Mouse (Mus musculus) lung, embryonic 14.5 days (tissue): ENCODE data around the gene Mrpl12. TPM values are rescaled to one million over a fixed set of nuclear protein-coding genes. Genes with fewer than 3 reads are reported as not detected.

Source experiments
- ATAC-seq: fragments of 200-750 bp; cut with Nextera tagmentation; 2 replicates; pipeline ENCODE4 v1.8.0; 2017; ENCODE audit warnings: mild to moderate bottlenecking, moderate TSS enrichment, moderate library complexity; ENCODE audit not compliant: insufficient read depth
- DNase-seq: peaks from one replicate; pipeline ENCODE4 v3.0.0-alpha.2; 2015
- H3K27ac ChIP-seq: fragments of 300-500 bp; sonication (generic); 2 replicates; pipeline ENCODE4 v1.5.1; 2014; ENCODE audit warnings: low read depth, mild to moderate bottlenecking, moderate library complexity
- H3K27me3 ChIP-seq: fragments of 300-500 bp; sonication (generic); 2 replicates; pipeline ENCODE4 v1.6.1; 2014; ENCODE audit warnings: low read length, control low read depth; ENCODE audit not compliant: insufficient read depth
- H3K36me3 ChIP-seq: fragments of 300-500 bp; sonication (generic); 2 replicates; pipeline ENCODE4 v1.6.1; 2014; ENCODE audit warnings: control low read depth; ENCODE audit not compliant: insufficient read depth
- H3K4me1 ChIP-seq: fragments of 300-500 bp; sonication (generic); 2 replicates; pipeline ENCODE4 v1.6.1; 2014; ENCODE audit warnings: antibody characterized with exemption, control low read depth; ENCODE audit not compliant: insufficient read depth
- H3K4me2 ChIP-seq: fragments of 300-500 bp; sonication (generic); 2 replicates; pipeline ENCODE4 v1.6.1; 2014; ENCODE audit warnings: mild to moderate bottlenecking
- H3K4me3 ChIP-seq: fragments of 300-500 bp; sonication (generic); 2 replicates; pipeline ENCODE4 v1.5.1; 2014; ENCODE audit warnings: low read depth, low read length
- H3K9ac ChIP-seq: fragments of 300-500 bp; sonication (generic); 2 replicates; pipeline ENCODE4 v1.6.1; 2014
- H3K9me3 ChIP-seq: fragments of 300-500 bp; sonication (generic); 2 replicates; pipeline ENCODE4 v1.6.1; 2016; ENCODE audit warnings: low read depth, low read length, control low read depth
- CTCF ChIP-seq: IDR thresholded peaks from 2 replicates; pipeline ENCODE4 v1.5.1; 2016; ENCODE audit warnings: antibody characterized with exemption, low read depth
- WGBS: fragments of 180-500 bp; shearing (Covaris S2); extraction: QIAGEN DNeasy Blood & Tissue Kit; methylation state at CpG from one replicate; pipeline ENCODE4 v1.1.7; 2014; 5-methylcytosine and 5-hydroxymethylcytosine counted together
- polyA plus RNA-seq: library from polyadenylated mRNA; unstranded; fragments of >200 nt; fragmentation: Nextera tagmentation; extraction: Ambion mirVana; gene quantifications from 2 replicates; pipeline ENCODE4 v1.2.1, GENCODE M21; 2014

Mrpl12 gene
- polyA plus RNA-seq, 1 experiment from 2014 or later = 162 TPM

GRCm38 (mm10) chr11:120538485-120538884, 54.1 kb downstream of the Mrpl12 start:
- ATAC-seq (no peak), DNase-seq (no peak)
- 60% methylated on average over 3 of the region's 3 CpGs for WGBS
- peaks cover 2% of the 10 kb centered on the region; the same call in 1 of the 2 replicates for H3K27me3 ChIP-seq
- peaks cover 6% of the 10 kb centered on the region for H3K4me1 ChIP-seq
- no peak for TF ChIP-seq CTCF
- peak overlapping the region; percentile 60 for H3K27ac ChIP-seq
- H3K9ac ChIP-seq = 0 out of 2 replicates have a peak overlapping the region, but pooled peaks have one; percentile 13
- no peaks in the 10 kb centered on the region for H3K9me3 ChIP-seq
- H3K4me3 ChIP-seq = no peak overlapping the region
- H3K4me2 ChIP-seq = no peak overlapping the region
- H3K36me3 ChIP-seq = peaks cover 20% of the 10 kb centered on the region

Other genes starting within 250 kb of the Mrpl12 start
- gene Actg1, start 136.1 kb upstream of the Mrpl12 start, polyA plus RNA-seq = 2,614 and 2,926 TPM in 2 replicates
- 0.23 and 0.57 TPM in 2 replicates for gene Fscn2, start 123.1 kb upstream of the Mrpl12 start, polyA plus RNA-seq
- 35.6 and 44.5 TPM in 2 replicates for gene Faap100, start 105.8 kb upstream of the Mrpl12 start, polyA plus RNA-seq
- gene Nploc4, start 46.9 kb upstream of the Mrpl12 start, polyA plus RNA-seq = 42.1 and 51.4 TPM in 2 replicates
- gene Tspan10, start 42.0 kb upstream of the Mrpl12 start, polyA plus RNA-seq = not detected in 2 replicates
- 0.18 TPM in 1 of 2 replicates, not detected in the other for gene Pde6g, start 31.1 kb upstream of the Mrpl12 start, polyA plus RNA-seq
- 10.9 and 11.2 TPM in 2 replicates for gene Oxld1, start 26.5 kb upstream of the Mrpl12 start, polyA plus RNA-seq
- 32.2 and 34.6 TPM in 2 replicates for gene Ccdc137, start 26.5 kb upstream of the Mrpl12 start, polyA plus RNA-seq
- 42.9 and 44.4 TPM in 2 replicates for gene Arl16, start 17.0 kb upstream of the Mrpl12 start, polyA plus RNA-seq
- gene Slc25a10, start 7.2 kb downstream of the Mrpl12 start, polyA plus RNA-seq = 68.9 and 71.3 TPM in 2 replicates
- gene Gcgr, start 46.1 kb downstream of the Mrpl12 start, polyA plus RNA-seq = 0.59 and 1.4 TPM in 2 replicates
- gene Mcrip1, start 65.1 kb downstream of the Mrpl12 start, polyA plus RNA-seq = 226 and 229 TPM in 2 replicates
- gene Ppp1r27, start 66.5 kb downstream of the Mrpl12 start, polyA plus RNA-seq = not detected in 2 replicates
- gene P4hb, start 88.6 kb downstream of the Mrpl12 start, polyA plus RNA-seq = 872 and 897 TPM in 2 replicates
- 717 and 734 TPM in 2 replicates for gene Arhgdia, start 97.0 kb downstream of the Mrpl12 start, polyA plus RNA-seq
- gene Alyref, start 113.8 kb downstream of the Mrpl12 start, polyA plus RNA-seq = 617 and 627 TPM in 2 replicates
- gene Anapc11, start 113.8 kb downstream of the Mrpl12 start, polyA plus RNA-seq = 229 and 237 TPM in 2 replicates
- gene Npb, start 123.9 kb downstream of the Mrpl12 start, polyA plus RNA-seq = 0.89 and 1.3 TPM in 2 replicates
- gene Pcyt2, start 133.3 kb downstream of the Mrpl12 start, polyA plus RNA-seq = 95.3 and 99.5 TPM in 2 replicates
- 26.1 and 33.1 TPM in 2 replicates for gene Sirt7, start 140.6 kb downstream of the Mrpl12 start, polyA plus RNA-seq
- gene Mafg, start 149.0 kb downstream of the Mrpl12 start, polyA plus RNA-seq = 25.3 and 28.6 TPM in 2 replicates
- gene Pycr1, start 159.2 kb downstream of the Mrpl12 start, polyA plus RNA-seq = 29.0 and 29.8 TPM in 2 replicates
- gene Myadml2, start 163.5 kb downstream of the Mrpl12 start, polyA plus RNA-seq = 1.1 TPM in 1 of 2 replicates, not detected in the other
- 3.9 and 5.3 TPM in 2 replicates for gene Notum, start 176.6 kb downstream of the Mrpl12 start, polyA plus RNA-seq
- 124 and 130 TPM in 2 replicates for gene Aspscr1, start 188.4 kb downstream of the Mrpl12 start, polyA plus RNA-seq
- gene Cenpx, start 229.1 kb downstream of the Mrpl12 start, polyA plus RNA-seq = 168 and 173 TPM in 2 replicates
- gene Lrrc45, start 229.3 kb downstream of the Mrpl12 start, polyA plus RNA-seq = 44.1 and 46.1 TPM in 2 replicates
- gene Rac3, start 236.9 kb downstream of the Mrpl12 start, polyA plus RNA-seq = 10.3 and 10.7 TPM in 2 replicates
- gene Dcxr, start 242.7 kb downstream of the Mrpl12 start, polyA plus RNA-seq = 27.2 and 29.7 TPM in 2 replicates
- gene Cbr2, start 247.5 kb downstream of the Mrpl12 start, polyA plus RNA-seq = 14.7 and 19.6 TPM in 2 replicates